Mouse (Mus musculus) CH12.LX (cell line): ENCODE results near the gene Tll1.

Source experiments
- BHLHE40 ChIP-seq: IDR thresholded peaks from 2 replicates; pipeline ENCODE4 v1.6.1; 2011; ENCODE audit warnings: mild to moderate bottlenecking, low read depth, low read length, improper control_type of control experiment
- CTCF ChIP-seq, 2 experiments: IDR thresholded peaks in 1 of 2; conservative IDR thresholded peaks in 1 of 2; 2 replicates each; pipeline ENCODE4 v1.5.1; 2011 to 2012; ENCODE audit warnings: low read depth in 2 of 2, low read length in 2 of 2, improper control_type of control experiment in 1 of 2, inconsistent platforms in 1 of 2, mild to moderate bottlenecking in 1 of 2, moderate library complexity in 1 of 2
- ELF1 ChIP-seq: IDR thresholded peaks from 2 replicates; pipeline ENCODE4 v1.6.1; 2014; ENCODE audit warnings: low read depth, mild to moderate bottlenecking, inconsistent platforms, low read length, improper control_type of control experiment
- EP300 ChIP-seq: IDR thresholded peaks from 2 replicates; pipeline ENCODE4 v1.6.1; 2011; ENCODE audit warnings: low read length, improper control_type of control experiment
- MAFK ChIP-seq: IDR thresholded peaks from 2 replicates; pipeline ENCODE4 v1.6.1; 2011; ENCODE audit warnings: low read length, improper control_type of control experiment; ENCODE audit not compliant: insufficient replicate concordance
- RCOR1 ChIP-seq: conservative IDR thresholded peaks from 2 replicates; pipeline ENCODE4 v1.6.1; 2012; ENCODE audit warnings: low read depth, mild to moderate bottlenecking, inconsistent platforms, low read length, improper control_type of control experiment

DNA sequence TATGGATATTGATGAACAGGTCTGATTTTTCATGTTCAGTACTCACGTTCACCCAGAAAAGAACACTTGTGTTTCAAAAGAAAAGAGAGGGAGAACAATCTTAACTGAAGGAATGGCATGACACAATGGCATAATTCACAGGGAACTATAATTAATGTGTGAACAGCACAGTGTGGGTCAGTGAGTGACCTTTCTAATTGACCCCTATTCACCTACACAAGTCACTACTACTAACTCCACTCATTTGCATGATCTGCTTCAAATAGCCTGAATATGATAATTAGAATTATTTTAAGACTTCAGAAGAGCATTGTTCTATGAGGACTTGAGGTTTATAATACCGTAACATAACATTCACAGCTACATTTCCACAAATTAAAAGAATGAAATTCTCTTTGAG lies 18.2 kb downstream of the Tll1 start:
- TF ChIP-seq RCOR1: no peak
- no peak for TF ChIP-seq ELF1
- TF ChIP-seq MAFK: no peak
- no peak for TF ChIP-seq CTCF (conservative IDR thresholded peaks at IDR 0.05 in 1 of 2, IDR thresholded peaks at IDR 0.05 in 1 of 2; ENCODE audit: low read depth in 2 of 2, low read length in 2 of 2)
- no peak for TF ChIP-seq BHLHE40
- no peak for TF ChIP-seq EP300
